Mouse (Mus musculus) adrenal gland, postnatal 36 days (tissue): ENCODE measurements around the gene Vmn2r70. TPM values are rescaled to one million over a fixed set of nuclear protein-coding genes. Genes with fewer than 3 reads are reported as not detected.

Experiments used
- DNase-seq, 2 experiments: peaks; one replicate each; pipeline ENCODE4 v3.0.0; 2021; ENCODE audit warnings: mixed read lengths in 1 of 2
- long read RNA-seq, 2 experiments: library from polyadenylated mRNA; stranded (forward); transcript quantifications; one replicate each; pipeline ENCODE4 v2.0.0; 2021; ENCODE audit warnings: borderline sequencing depth in 2 of 2
- total RNA-seq, 2 experiments: library from RNA; stranded (reverse); gene quantifications; 2 replicates each; pipeline ENCODE4 v1.2.3; 2021

Gene Vmn2r70
- total RNA-seq: not detected
- long read RNA-seq, experiment 1: 0 reads
- long read RNA-seq, experiment 2: 0 reads

GRCm38 (mm10) chr7:85569092-85569491 lies at the start of gene Vmn2r70:
Gene Vmn2r70 (minus strand): TSS chr7:85569192.
- DNase-seq: no peak

DNA sequence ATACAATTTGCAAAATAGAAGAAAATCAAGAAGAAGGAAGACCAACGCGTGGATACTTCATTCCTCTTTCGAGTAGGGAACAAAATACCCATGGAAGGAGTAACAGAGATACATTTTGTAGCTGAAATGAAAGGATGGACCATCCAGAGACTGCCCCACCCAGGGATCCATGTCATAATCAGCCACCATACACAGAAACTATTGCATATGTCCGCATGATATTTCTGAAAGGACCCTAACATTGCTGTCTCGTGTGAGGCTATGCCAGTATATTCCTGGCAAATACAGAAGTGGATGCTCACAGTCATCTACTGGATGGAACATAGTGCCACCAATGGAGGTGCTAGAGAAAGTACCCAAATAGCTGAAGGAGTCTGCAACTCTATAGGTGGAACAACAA lies 6.2 kb downstream of the Vmn2r70 start, which contains the start of gene Vmn2r71:
TSS of gene Vmn2r71 (plus strand) at position 301 of the 400 bp plus-strand sequence.
- no peak for DNase-seq

- no peak for DNase-seq
These were observed 25.9 kb downstream of the Vmn2r70 start for GRCm38 (mm10) chr7:85543118-85543517.

DNA sequence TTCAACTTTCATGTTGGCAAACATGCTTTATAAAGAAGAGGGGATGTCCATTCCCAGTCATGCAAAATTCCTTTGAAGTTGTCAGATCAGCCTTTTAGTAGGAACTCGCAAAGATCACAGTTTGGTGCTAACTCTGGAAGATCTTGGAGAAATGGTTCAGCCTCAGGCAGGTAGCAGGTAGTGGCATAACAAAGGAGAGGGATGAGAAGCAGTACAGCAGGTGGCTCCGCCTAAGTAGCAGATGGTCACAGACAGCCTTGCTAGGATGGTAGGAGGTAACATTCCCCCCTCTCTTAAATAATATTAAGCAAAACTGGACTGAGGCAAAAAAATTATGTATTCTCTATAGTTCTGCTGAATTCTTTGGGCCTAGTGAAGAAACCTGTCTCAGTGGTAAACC lies 26.9 kb downstream of the Vmn2r70 start:
- no peak for DNase-seq

Other genes starting within 250 kb of the Vmn2r70 start
- gene Vmn2r69, start 153.3 kb downstream of the Vmn2r70 start, total RNA-seq: not detected
- gene Vmn2r71, start 6.1 kb downstream of the Vmn2r70 start, total RNA-seq: not detected
- gene Vmn2r72, start 185.9 kb upstream of the Vmn2r70 start, total RNA-seq: not detected